Mouse (Mus musculus) frontal cortex, adult (tissue): ENCODE results near the gene Creb3l4.
A peak's percentile ranks its signal among the peaks of the same experiment; 100 is the strongest.
"Not testable (repeated sequence)": the region's sequence is repeated elsewhere in the genome, so short reads cannot be mapped to it uniquely, and the experiment has no call there.

Source experiments
- ATAC-seq: cut with Nextera tagmentation; 2 replicates; pipeline ENCODE4 v1.9.2; 2017; ENCODE audit warnings: mild to moderate bottlenecking, moderate library complexity, mixed read lengths; ENCODE audit not compliant: low TSS enrichment

The Creb3l4 gene

GRCm38 (mm10) chr3:90265034-90265931 is 22.0 kb upstream of the Creb3l4 start, which contains the start of gene Dennd4b:
Gene Dennd4b, plus strand, starts transcription at chr3:90265185.
- ATAC-seq = peak; percentile 75

- ATAC-seq = no peak
Observed at GRCm38 (mm10) chr3:90264687-90265033, 21.3 kb upstream of the Creb3l4 start.

GRCm38 (mm10) chr3:90263121-90263771 is 19.9 kb upstream of the Creb3l4 start:
- ATAC-seq = no peak

- no peak for ATAC-seq
Observed at GRCm38 (mm10) chr3:90258521-90258920, 15.2 kb upstream of the Creb3l4 start.

- ATAC-seq = no peak
Observed at GRCm38 (mm10) chr3:90256731-90257530, 13.6 kb upstream of the Creb3l4 start.

- no peak for ATAC-seq
Observed at GRCm38 (mm10) chr3:90255784-90256353, 12.6 kb upstream of the Creb3l4 start.

GRCm38 (mm10) chr3:90255194-90255565 is 11.9 kb upstream of the Creb3l4 start:
- no peak for ATAC-seq

GRCm38 (mm10) chr3:90254419-90255193 is 11.3 kb upstream of the Creb3l4 start:
- ATAC-seq = no peak; the same call in none of the 2 replicates

- ATAC-seq = peak; percentile 92
Observed at GRCm38 (mm10) chr3:90253653-90254418, 10.5 kb upstream of the Creb3l4 start, which contains the start of gene Crtc2. Gene Crtc2, plus strand, starts transcription at chr3:90254163.

- ATAC-seq = not testable (repeated sequence)
Observed at GRCm38 (mm10) chr3:90253174-90253573, 9.9 kb upstream of the Creb3l4 start.

GRCm38 (mm10) chr3:90252659-90253058 is 9.3 kb upstream of the Creb3l4 start:
- ATAC-seq = not testable (repeated sequence)

GRCm38 (mm10) chr3:90251731-90252226 is 8.5 kb upstream of the Creb3l4 start:
- not testable (repeated sequence) for ATAC-seq

GRCm38 (mm10) chr3:90250791-90251190 is 7.5 kb upstream of the Creb3l4 start:
- ATAC-seq = no peak

GRCm38 (mm10) chr3:90248746-90249100 is 5.4 kb upstream of the Creb3l4 start:
- ATAC-seq = 0 out of 2 replicates have a peak, but pooled peaks have one; percentile 1

GRCm38 (mm10) chr3:90247960-90248745 is 4.8 kb upstream of the Creb3l4 start, which contains the start of gene Slc39a1:
Gene Slc39a1, plus strand, starts transcription at chr3:90248172.
- ATAC-seq = peak; percentile 88

- ATAC-seq = no peak
Observed at GRCm38 (mm10) chr3:90247630-90247959, 4.3 kb upstream of the Creb3l4 start.

GRCm38 (mm10) chr3:90245406-90245805 is 2.1 kb upstream of the Creb3l4 start:
- no peak for ATAC-seq

GRCm38 (mm10) chr3:90241669-90242358 is 1.5 kb downstream of the Creb3l4 start:
- no peak for ATAC-seq

GRCm38 (mm10) chr3:90241251-90241650 is 2.1 kb downstream of the Creb3l4 start:
- no peak for ATAC-seq
